Mouse (Mus musculus): Measurements from ENCODE around the gene Olfr205.
"Not testable (repeated sequence)": the region's sequence is repeated elsewhere in the genome, so short reads cannot be mapped to it uniquely, and the experiment has no call there.

The Olfr205 gene

DNA sequence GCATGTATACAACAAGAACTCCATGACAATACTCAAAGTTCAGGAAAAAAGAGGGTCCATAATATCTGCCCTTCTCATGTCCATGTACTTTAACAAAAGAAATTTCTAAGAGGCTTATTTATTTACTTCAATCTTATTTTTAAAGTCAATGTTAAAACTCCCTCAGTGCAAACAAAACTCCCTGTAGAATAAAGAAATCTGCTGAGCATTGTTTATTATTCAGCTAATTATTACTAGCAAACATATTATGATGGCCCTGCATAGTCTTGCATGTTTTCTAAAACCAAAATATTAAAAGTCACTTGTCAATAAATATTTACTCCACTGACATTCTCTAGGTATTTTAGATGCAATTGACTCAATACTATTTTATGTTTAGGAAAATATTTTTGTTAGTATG lies at the start of gene Olfr205:
Olfr205 (minus strand) TSS at position 101 of the 400 bp plus-strand sequence.
- no peak for DNase-seq (ENCODE audit: low read depth, low spot score)

DNA sequence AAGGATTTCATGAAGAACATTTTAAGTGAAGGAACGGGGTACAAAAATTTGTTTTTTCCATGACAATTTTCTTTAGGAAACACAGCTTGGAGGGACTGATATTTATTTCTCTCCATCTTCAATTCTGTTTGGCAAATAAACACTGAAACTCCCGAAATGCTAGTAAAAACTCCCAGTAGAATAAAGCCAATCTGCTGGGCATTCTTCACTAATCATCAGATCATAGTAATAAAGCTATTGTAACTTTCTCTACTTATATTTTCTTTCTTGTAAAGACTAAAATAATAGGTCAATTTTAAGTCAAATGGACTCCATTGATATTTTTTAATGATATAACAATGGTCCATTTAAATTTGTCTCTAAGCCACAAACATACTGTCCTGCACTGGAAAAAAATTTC lies 33.0 kb upstream of the Olfr205 start, which contains the start of gene Olfr209:
Olfr209 (minus strand) TSS at position 101 of the 400 bp plus-strand sequence.
- DNase-seq (ENCODE audit: low read depth, low spot score), result no peak

DNA sequence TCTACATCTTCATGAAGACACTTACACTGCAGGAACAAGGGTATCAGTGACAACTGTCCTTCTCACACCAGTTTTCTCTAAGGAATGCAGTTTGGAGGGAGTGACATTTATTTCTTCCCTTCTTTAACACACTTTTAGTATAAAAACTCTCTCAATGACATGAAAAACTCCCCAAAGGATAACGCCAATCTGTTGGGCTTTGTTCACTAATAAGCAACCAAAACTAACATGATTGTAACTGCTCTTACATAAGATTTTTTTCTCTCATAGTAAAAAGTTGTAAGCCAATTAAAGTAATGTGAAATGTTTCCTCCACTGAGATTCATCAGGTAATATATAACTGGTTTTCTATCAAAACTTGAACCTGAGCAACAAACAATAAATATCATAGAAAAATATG lies 18.2 kb upstream of the Olfr205 start, which contains the start of gene Olfr206:
Olfr206 (minus strand) TSS at position 101 of the 400 bp plus-strand sequence.
- DNase-seq (ENCODE audit: low read depth, low spot score), result no peak

DNA sequence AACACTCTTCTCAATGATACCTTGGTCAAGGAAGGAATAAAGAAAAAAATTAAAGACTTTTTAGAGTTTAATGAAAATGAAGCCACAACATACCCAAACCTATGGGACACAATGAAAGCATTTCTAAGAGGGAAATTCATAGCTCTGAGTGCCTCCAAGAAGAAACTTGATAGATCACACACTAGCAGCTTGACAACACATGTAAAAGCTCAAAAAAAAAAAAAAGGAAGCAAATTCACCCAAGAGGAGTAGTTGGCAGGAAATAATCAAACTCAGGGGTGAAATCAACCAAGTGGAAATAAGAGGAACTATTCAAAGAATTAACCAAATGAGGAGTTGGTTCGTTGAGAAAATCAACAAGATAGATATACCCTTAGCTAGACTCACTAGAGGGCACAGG lies 7.7 kb downstream of the Olfr205 start:
- DNase-seq (ENCODE audit: low read depth, low spot score), result not testable (repeated sequence)

DNA sequence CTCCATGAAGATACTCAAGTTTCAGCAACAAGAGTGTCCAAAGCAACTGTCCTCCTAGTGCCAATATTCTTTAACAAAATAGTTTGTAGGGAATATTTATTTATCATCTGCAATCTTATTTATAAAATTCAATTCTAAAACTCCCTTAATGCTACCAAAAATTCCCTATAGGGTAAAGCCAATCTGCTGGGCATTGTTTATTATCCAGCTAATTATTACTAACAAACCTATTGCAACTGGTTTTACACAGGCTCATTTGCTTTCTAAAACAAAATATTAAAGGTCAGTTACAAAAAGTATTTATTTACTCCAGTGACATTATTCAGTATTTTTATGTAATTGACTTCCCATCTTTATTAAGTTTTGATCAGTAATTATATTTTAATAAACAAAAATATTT lies 12.8 kb downstream of the Olfr205 start, which contains the start of gene Olfr204:
Olfr204 (minus strand) TSS at position 101 of the 400 bp plus-strand sequence.
- no peak for DNase-seq (ENCODE audit: low read depth, low spot score)

DNA sequence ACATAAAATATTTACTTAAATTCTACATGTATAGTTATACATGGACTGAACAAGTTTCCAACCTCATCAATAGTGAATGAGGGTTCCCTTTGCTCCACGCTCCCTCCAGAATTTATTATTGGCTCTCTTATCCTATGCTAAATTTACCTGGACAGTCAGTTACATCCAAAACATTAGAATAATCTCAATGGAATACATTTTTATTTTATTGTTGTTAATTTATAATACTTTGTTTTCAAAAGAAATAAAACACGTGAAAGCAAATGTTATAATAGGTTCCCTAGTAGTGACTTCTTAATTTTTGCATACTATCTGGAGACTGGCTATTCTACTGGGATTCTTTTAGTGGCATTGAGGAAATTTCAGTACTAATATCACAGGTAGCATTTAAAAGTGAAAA lies 32.4 kb downstream of the Olfr205 start, which contains the start of gene Olfr203:
Olfr203 (plus strand) TSS at position 301 of the 400 bp plus-strand sequence.
- DNase-seq (ENCODE audit: low read depth, low spot score), result no peak

DNA sequence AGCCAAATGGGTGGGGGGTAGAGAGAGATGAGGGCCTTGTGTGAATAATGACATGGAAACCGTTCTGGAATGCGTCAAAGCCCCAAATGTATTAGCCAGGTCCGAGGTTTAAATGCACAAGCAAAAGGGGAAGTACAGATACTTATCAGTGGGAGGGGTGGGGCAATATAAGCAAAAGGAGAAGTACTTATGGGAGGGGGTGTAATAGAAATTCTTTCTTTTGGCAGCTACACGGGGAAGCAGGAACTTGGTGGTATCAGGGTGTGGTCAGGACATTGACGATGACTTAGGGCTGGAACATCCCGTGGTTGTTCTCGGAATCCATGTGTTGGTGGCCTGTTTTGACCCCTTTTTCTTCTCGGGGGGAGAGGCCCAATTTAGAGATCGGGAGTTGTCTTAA lies 43.4 kb downstream of the Olfr205 start:
- not testable (repeated sequence) for DNase-seq (ENCODE audit: low read depth, low spot score)

DNA sequence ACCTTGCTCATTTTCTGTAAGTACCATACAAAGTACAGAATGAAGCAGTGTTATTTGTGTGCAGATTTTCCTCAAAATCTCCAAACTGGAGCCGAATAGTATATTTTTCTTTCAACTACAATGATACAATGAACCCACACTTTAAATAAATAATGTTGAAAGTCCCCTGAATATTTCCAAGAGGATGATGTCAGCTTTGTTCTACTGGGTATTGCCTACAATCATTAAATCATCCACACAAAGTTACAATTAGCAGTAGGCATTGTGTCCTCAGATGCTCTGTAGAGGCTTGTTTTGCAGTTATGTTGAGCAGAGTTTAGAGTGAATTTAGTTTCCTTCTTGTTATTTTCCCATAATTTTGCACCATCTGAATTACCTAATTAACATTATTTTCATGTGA lies 44.2 kb downstream of the Olfr205 start, which contains the start of gene Olfr202:
Olfr202 (minus strand) TSS at position 101 of the 400 bp plus-strand sequence.
- DNase-seq (ENCODE audit: low read depth, low spot score), result no peak

DNA sequence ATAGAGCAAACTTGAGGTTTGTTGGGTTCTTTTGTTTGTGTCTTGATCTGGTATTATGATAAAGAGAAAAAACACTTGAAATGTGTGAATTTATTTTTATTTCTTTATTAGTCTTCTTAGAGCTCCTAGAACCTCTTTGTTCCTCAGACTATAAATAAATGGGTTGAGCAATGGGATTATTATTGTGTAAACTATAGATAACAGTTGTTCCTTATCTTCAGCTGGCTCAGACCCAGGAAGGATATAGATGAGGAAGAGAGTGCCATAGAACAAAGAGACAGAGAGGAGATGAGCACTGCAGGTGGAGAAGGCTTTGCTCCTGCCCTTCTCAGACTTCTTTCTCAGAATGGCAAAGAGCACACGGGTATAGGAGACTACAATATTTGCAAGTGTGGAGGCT lies 47.5 kb downstream of the Olfr205 start:
- no peak for DNase-seq (ENCODE audit: low read depth, low spot score)

DNA sequence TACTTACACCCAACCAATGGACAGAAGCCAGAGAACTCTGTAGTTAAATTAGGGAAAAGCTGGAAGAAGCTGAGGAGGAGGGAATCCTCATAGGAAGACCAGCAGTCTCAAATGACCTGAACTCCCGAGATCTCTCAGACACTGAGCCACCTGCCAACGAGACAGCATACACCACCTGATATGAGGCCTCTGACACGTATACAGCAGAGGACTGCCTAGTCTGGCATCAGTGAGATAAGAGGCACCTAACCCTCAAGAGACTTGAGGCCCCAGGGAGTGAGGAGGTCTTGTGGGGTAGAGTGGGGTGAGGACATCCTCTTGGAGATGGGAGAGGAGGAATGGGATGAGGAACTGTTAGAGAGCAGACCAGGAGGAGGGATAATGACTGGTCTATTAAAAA lies 50.4 kb downstream of the Olfr205 start:
- no peak for DNase-seq (ENCODE audit: low read depth, low spot score)
